Mouse (Mus musculus) CD8-positive naive resting alpha-beta T cell, adult 2 months (primary cell): Measurements from ENCODE around the gene Fcrl1.
"Not testable (repeated sequence)": the region's sequence is repeated elsewhere in the genome, so short reads cannot be mapped to it uniquely, and the experiment has no call there.

Source experiments
- DNase-seq, 2 experiments: peaks; one replicate each; pipeline ENCODE4 v3.0.0; 2022; ENCODE audit warnings: low read depth in 2 of 2, low spot score in 2 of 2

Fcrl1 gene

DNA sequence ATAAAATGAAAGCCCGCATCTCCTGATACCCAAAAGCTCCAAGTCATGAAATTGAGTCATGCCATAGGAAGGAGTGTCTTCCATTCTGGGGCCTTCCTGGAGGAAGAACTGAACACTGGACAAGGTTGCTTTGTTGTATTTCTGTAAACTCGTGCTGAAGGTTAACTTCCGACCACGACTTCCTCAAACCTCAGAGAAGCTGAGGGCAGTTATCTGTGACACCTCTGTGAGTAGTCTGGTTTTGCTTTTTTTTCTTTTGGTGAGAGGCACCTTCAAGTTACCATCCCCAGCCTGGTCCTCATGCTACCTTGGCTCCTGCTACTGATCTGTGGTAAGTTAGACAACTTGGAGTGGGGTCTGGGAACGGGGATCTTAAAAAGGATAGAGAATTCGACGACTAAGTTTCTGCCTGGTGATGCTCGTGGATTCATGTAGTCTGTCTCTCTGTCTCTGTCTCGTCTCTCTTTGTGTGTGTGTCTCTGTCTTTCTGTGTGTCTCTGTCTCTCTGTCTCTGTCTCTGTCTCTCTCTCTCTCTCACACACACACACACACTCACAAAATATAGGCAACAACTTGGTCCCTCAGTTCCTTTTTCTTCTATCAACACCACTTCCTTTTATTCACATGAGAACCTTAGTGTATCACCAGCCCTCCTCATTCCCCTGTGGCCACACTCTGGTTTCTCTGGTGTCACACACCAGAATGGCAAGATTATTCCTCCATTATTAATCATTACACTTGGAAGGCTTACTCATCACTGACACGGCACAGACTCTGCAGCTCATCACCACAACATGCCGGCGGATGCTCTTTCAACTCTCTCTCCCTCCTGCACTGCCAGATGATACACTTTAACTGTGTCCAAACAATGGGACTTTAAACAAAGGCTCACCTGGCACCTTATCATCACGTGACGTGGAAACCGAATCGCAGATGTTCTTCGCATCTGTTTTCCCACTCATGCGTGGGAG is at the start of gene Fcrl1:
Gene Fcrl1 (plus strand): TSS at position 193 of the 971 bp plus-strand sequence.
- no peak for DNase-seq

DNA sequence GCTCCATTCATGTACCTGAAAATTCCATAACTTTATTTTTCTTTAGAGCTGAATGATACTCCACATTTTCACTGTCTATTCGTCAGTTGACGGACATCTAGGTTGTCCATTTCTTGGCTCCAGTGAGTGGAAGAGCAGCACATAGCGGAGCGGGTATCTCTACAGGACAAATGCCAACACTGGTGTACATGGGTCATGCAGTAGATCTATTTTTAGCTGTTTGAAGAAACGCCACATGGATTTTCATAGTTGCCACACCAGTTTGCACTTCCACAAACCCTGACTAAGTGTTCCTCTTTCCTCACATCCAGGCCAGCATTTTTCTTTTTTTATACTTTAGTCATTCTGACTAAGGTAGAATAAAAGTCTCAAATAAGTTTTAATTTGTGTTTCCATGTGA is 38.3 kb upstream of the Fcrl1 start:
- no peak for DNase-seq

DNA sequence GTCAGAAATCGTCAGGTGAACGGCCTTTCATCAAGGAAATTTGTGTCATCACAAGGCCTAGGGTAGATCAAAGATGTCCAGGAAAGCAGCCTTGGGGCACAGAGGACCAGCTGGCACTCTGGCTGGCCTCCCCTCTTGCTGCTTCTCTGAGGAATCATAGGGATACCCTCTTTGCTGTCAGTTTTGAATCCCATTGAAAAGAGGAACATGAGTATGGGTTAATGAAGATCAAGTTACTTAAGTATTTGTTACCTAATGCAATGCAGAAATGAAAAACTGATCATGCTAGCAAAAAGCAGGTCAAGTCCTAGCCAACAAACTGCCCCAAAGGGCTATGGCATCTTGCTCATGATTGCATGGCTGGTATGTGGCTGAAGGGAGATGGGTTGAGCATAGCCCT is 25.2 kb upstream of the Fcrl1 start:
- not testable (repeated sequence) for DNase-seq

DNA sequence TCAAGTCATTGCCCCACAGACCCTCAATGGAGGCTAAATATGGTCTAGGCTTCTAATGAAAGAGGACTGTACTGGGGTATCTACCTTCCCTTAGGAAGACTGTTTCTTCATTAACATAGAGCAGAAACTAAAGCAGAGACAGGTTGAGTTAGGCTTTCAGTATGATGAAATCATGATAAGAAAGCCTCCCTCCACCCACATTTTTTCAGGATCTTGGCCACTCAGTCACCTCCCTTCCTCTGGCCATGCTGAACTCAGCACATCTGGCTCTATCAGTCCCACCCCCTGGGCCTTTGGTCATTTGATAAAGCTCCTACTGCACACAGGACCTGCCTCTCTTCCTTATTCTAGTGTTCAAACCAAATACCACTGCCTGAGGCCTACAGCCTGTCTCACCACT is 18.6 kb upstream of the Fcrl1 start, which contains the start of gene Cd5l:
Gene Cd5l (plus strand): TSS at position 301 of the 400 bp plus-strand sequence.
- no peak for DNase-seq

DNA sequence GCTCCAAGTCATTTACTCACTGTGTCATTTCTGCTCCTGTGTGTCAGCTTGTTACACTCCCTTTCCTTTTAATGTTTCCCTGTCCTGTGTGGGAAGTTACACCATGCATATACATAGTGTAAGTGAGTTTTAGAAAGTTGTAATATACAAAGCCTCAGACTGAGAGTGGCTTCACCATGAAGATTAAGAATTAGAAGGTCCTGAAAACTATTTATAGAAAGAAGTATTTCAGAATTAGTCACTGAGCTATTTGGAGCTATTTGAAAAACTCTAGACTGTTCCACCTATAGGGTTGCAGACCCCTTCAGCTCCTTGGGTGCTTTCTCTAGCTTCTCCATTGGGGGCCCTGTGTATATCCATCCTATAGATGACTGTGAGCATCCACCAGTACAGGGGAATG is 17.0 kb upstream of the Fcrl1 start:
- no peak for DNase-seq

DNA sequence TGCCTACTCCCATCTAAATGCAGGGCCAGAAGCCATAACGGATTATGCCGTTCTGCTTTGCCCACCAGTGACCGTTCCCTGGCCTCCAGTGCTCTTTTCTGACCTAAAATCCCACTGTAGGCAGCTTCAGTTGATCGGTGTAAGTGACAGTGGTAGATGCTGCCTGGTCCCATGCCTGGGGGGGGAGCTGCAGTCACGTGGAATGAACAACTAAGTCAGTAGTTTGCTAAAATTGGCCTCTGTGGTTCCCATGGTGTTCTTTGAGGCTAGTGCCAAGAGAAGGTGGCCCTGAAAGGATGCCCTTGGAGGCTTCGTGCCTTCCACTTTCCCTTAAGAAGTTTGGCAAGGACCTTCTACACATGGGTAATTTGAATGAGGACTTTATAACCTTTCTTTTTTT is 15.7 kb upstream of the Fcrl1 start:
- no peak for DNase-seq

DNA sequence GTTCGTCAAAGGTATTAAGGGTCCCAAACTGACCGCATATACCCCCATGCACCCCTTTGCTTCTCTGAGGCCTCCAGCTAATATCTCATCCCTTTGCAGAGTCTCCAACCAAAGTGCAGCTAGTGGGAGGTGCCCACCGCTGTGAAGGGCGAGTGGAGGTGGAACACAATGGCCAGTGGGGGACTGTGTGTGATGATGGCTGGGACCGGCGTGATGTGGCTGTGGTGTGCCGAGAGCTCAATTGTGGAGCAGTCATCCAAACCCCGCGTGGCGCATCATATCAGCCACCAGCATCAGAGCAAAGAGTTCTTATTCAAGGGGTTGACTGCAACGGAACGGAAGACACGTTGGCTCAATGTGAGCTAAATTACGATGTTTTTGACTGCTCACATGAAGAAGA is 10.5 kb upstream of the Fcrl1 start:
- no peak for DNase-seq

DNA sequence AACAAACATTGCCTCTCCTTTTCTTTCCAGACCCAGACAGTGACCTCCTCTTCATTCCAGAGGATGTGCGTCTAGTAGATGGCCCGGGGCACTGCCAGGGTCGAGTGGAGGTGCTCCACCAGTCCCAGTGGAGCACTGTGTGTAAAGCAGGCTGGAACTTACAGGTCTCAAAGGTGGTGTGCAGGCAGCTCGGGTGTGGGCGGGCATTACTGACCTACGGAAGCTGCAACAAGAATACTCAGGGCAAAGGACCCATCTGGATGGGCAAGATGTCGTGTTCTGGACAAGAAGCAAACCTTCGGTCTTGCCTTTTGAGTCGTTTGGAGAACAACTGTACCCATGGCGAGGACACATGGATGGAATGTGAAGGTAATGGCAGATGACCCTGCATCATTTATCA is 8.7 kb upstream of the Fcrl1 start:
- DNase-seq = no peak

DNA sequence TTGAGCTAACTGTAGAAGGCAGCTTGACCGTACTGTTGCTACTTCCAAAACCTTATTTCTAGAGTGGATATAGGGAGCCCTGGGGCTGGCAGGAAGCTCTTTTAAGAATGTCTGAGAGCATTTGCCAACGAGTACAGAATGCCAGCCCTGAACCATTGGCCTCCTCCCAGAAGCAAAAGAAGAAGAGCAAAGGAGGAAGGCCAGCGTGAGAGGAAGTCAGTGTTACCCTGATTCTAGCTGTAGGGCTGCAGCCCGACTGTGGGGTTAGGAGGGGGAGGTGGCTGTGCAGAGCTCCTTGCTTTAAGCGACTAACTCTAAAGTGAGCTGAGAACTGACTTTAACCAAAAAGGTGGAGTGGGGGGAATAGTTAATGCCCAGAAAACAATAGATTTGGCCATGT is 7.0 kb upstream of the Fcrl1 start:
- no peak for DNase-seq

DNA sequence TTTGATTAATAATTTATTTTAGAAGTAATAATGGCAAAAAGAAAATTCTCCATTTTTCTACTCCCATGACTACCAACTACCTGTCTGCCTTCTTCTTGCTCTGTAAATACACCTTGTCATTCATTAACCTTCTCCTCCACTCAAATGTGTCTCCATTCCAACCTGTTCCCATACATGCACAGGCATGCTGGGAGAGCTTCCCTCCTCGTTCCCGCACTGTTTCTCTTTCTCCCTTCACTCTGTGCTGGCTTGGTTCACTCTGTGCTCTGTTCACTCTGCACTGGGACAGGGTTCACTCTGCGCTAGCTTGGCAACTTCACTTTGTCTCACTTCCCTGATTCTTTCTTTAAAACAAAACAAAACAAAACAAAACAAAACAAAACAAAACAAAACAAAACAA is 1.0 kb downstream of the Fcrl1 start:
- DNase-seq = no peak

DNA sequence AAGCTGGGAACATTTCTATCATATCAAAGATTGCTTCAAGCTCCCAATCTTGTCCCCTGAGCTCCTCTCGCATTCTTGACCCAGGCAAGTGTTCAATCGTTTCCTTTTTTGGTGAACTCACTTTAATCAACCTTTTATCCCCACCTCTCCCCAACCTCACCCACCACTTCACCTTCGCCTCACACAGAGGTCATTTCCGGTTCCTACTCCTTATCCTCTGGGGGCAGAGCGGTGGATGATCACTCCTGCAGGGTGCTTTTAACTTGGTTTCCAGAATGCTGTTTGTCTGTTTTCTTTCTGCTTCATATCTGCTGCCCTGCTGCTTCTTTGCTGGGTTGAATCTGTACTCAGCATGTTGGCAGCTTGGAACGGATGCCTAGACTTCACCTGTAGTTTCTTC is 1.5 kb downstream of the Fcrl1 start:
- DNase-seq = no peak

DNA sequence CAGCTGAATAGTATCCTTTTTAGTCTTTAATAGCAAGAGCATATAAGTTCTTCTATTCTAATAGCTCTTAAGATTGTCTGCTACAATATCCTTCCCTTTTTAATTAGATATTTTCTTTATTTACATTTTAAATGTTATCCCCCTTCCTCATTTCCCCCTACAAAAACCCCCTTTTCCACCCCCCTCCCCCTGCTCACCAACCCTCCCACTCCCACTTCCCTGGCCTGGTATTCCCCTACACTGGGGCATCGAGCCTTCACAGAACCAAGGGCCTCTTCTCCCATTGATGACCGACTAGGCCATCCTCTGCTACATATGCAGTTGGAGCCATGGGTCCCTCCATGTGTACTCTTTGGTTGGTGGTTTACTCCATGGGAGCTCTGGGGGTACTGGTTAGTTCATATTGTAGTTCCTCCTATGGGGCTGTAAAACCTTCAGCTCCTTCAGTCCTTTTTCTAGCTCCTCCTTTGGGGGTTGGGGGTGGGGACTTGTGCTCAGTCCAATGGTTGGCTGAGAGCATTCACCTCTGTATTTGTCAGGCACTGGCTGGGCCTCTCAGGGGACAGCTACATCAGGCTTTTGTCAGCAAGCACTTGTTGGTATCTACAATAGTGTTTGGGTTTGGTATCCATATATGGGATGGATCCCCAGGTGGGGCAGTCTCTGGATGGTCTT is 3.6 kb downstream of the Fcrl1 start:
- not testable (repeated sequence) for DNase-seq

DNA sequence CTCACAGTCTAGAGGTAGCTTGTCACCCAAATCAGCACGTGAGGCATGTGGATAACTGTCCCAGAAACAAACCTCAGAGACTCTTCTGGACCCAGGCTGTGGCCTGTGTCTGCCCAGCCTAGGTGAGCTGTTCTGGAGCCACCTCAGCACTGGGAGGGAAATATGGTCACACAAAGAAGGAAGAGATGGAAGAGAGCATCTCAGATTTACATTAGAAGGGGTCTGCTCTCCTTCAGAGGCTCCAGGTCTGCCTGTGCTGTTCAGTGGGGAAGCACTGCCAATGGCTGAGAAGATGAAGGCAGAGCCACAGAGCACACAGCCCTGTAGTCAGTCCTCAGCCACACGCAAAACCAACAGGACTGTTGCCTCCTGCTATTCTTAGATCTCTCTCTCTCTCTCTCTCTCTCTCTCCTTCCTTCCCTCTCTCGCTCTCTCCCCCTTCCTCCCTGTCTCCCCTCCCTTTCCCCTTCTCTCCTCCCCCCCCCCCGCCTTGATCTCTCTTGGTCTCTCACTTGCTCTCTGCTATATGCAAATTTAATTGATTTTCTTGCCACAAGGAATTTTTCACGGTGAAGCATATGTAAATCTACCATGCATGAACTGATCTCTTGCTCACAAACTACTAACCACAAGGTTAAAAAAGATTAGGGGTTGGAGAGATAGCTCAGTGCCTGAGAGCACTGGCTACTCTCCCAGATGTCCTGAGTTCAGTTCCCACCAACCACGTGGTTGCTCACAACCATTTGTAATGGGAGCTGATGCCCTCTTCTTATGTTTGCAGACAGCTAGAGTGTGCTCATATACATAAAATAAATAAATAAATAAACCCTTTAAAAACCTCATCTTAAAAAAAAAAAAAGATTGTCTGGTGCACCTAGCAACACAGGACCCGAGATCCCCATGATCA is 5.9 kb downstream of the Fcrl1 start:
- no peak for DNase-seq

DNA sequence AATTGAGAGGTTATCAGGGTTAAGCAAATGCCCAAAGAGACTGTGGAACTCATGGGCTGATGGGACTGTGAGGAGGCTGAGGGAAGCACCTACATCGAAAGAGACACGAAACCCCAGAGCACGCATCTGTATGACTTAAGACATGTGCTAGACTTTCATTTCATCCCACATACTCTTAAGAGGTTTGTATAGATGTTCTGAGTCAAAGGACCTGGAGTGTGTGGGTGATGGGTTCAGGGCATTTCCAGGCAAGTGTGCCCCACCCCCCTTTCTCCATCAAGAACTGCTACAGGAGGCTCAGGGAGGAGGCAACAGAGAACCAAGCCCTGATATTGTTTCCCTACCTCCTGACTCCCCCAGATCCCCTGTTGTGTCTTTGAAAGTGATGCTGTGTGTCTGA is 7.1 kb downstream of the Fcrl1 start:
- no peak for DNase-seq

DNA sequence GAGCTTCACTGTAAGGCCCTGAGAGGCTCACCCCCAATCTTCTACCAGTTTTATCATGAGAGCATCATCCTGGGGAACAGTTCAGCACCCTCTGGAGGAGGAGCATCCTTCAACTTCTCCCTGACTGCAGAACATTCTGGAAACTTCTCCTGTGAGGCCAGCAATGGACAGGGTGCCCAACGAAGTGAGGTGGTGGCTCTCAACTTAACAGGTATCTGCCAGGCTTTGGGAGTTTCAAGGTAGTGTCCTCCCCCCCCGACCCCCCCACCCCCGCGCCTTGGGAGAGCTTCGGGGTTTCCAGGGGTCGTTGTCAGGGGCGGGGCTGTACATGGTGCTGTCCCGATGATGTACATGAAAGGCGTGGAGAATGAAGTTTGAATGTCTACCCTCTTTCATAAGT is 8.9 kb downstream of the Fcrl1 start:
- no peak for DNase-seq

DNA sequence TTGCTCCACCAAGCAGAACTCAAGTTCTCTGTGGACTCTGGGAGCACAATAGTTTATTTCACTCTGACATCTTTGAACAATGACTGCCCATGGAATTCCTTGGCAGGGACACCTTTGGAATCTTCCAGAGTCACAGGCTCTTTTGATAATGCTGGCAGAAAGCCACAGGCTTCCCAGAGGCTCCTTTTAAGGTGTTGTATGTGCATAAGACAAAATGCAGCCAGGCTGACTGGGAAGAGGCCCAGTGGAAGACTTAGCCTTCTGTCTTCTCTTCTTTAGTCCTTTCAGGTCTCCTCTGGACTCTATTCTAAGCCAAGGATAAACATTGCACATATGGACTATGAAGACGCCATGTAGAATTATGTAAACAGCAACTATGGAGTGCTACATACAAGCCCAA is 14.7 kb downstream of the Fcrl1 start:
- DNase-seq = no peak

DNA sequence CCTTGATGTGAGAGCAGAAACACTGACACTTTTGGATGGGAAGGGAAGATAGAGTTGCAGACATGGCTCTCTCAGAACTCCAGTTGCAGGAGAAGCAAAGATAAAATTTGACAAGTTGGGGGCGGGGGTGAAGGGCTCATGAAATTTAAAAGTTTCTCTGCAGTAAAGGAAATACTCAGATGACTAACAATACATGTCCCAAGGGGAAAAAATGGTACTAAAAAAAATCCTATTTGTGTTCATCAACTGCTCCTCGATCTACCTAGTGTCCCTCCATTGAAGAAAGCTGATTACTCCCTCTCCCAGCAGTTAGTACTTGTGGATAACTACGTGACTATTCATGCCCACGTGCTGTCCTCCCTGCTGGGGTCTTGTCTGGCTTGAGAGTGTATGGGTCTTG is 22.6 kb downstream of the Fcrl1 start:
- no peak for DNase-seq

DNA sequence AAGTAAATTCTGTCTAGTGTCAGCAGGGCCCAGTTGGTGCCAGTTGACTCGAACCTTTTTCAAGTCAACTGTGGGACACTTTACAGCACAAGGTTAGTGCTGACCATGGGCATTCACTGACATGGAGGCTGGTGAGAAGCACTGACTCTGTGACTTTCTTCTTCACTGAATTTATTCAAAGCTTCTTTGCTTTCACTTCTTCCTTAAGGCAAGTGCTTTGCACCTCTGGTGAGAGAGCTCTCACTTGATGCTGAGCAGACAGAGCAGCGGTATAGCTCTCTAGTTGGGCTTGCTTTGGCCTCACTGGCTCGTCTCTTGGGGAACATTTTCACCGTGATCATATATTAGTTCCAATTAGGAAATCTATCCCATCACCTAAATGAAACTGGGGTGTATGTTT is 23.7 kb downstream of the Fcrl1 start:
- DNase-seq = no peak

DNA sequence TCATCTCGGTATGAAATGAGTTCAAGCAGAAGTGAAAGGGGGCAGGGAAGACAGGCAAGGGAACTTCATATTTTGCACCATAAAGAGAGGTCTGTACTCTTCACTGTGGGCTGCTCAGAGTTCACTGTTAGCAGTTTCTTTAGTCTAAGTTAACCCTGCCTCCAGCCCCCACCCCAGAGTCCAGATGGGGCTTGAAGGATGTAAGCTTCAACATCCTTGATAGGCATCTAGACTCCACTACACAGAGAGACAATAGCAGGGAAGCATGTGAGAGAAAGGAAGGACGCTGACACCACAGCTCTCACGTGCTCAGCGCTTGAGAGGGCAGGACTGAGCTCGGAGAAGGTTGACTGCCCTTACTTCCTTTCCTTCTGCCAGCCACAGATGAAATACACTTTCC is 25.1 kb downstream of the Fcrl1 start:
- peak; percentile 6 to 27 for DNase-seq

DNA sequence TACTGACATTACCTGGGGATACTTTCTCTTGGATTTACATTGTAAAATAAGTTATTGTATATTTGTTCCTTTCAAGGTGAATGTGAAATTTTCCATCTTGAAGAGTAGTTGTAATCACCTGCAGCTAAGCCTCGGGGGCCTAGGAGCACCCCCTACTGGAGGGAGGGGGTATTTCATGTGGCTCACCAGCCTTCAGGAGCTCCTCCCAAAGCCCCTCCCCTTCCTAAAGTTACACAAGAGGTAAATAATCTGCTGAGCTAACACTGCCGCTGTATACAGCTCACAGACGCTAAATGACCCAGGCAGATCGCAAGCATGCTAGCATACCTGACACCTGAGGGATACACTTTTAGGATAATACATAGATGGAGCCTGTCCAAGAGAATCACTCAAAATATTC is 32.0 kb downstream of the Fcrl1 start:
- peak; percentile 23 to 37 for DNase-seq

DNA sequence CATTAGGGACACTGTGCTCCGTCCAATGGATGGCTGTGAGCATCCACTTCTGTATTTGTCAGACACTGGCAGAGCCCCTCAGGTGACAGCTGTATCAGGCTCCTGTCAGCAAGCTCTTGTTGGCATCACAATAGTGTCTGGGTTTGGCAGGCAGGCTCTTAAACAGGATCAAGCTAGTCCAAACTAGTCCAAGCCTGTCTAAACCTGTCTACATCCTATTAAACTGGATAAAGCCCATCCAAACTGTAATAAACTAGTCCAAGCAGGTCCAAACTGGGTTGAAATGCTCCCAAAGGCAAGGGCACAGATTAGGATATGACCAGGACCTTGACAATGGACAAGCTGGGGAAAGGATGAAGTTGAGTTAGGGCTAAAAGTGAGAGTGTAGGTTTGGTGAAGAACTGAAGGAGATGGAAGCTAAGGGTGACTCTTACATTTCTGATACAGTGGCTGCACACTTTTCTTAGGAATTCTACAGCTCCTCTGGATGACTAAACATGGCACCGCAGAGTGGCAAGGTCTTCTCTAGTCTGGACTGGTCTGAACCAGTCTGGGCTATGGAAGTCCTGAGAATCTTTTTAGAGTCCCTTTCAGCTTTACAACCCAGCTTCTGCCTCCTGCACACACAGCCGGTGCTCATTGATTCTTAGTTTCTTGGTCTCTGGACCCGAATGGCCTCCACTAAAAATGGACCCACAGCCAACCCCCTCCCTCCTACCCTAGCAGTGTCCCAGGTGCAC is 33.2 kb downstream of the Fcrl1 start:
- DNase-seq = no peak
